Mouse (Mus musculus) left cerebral cortex, adult 2 months (tissue): ENCODE data around the gene Vangl2. TPM values are rescaled to one million over a fixed set of nuclear protein-coding genes. Genes with fewer than 3 reads are reported as not detected.

ENCODE experiments used
- DNase-seq, 2 experiments: peaks; one replicate each; pipeline ENCODE4 v3.0.0; 2021 to 2022; ENCODE audit warnings: low spot score in 2 of 2, mixed read lengths in 1 of 2; ENCODE audit errors: extremely low spot score in 1 of 2
- H3K27ac ChIP-seq: fragments of 200-600 bp; 2 replicates; pipeline ENCODE4 v1.8.1; 2022
- H3K4me3 ChIP-seq: fragments of 200-600 bp; 2 replicates; pipeline ENCODE4 v1.8.1; 2022
- CTCF ChIP-seq: fragments of 200-600 bp; IDR thresholded peaks from 2 replicates; pipeline ENCODE4 v1.8.1; 2022; ENCODE audit warnings: antibody characterized with exemption, mild to moderate bottlenecking, moderate library complexity
- intact Hi-C: fragments of 180-260 bp; cut with DNase I; formaldehyde crosslinking; loops from one replicate; pipeline ENCODE4 v1.15.1; 2025
- total RNA-seq, 2 experiments: library from RNA; stranded (reverse); gene quantifications; 2 replicates each; pipeline ENCODE4 v1.2.3; 2021

Gene Vangl2
- total RNA-seq, 2 experiments from 2014 or later: 12.5 to 14.5 TPM

DNA sequence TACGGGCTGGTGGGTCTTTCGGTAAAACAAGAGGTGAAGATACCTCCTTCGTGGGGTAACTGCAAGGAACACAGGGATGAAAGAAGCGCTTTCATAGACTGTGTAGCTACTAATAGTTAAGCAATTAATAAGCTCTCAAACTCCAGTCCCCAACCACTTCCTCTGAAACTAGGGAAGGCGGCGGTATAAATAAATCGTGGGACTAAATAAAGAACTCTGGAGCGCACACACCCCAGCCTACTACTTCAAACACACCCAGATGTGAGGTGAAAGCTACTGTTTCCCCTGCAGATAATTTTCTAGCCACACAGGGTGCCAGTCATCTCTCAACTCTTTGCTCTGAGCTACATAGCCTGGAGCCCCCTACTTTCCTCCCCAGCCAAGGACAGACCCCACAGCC is 12.2 kb downstream of the Vangl2 start:
- H3K4me3 ChIP-seq: no peak overlapping the region
- no peak for DNase-seq
- no peak overlapping the region for H3K27ac ChIP-seq
- no peak for TF ChIP-seq CTCF
- intact Hi-C loops: no loop called here

DNA sequence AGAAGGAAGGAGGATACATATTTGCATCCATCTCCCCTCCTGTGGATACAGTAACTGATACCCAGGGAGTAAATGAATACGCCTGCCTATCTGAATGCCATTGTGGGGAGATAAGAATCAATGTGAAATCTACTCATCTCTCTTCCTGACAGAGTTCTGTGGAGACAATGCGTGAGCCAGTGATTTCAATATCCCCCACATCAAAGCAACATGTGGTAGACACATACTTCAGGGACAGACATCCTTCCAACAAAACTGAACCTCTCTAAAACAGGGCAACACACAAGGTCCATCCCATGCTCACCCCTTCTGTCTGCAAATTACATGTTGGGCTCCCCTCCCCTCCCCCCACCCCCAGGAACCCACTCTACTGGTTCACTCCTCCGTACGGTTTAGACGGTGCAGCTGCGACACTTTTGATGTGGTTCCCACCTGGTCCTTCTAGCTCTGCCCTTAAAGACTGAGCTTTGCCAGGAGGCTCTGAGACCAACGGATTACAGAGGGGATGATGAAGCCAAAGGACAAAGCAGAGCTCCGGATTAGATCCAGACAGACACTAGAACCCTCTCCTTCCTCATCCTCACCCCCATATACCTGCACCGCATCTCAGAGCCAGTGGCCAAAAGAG is 12.8 kb downstream of the Vangl2 start:
- no peak for DNase-seq
- intact Hi-C loops: no loop called here
- H3K27ac ChIP-seq: no peak overlapping the region

DNA sequence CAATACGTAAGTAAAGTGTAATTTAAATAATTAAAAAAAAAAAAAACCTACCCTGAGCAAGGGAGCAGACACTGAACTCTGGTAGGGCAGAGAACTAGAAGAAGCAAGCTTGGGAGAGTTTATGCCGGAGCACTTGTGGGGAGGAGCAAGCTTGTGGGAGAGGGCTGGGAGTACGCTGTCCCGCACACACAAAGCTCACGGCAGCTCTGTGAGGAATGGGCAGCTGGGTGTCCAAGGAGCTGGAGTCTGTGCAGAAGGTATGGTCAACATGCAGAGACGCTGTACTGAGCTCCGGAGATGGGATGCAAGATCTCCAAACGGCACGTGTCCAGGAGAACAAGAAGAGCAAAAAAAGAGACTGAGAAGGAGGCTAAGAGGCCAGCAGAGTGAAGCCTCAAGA is 13.5 kb downstream of the Vangl2 start:
- Histone ChIP-seq H3K4me3 (no peak overlapping the region), H3K27ac (no peak overlapping the region)
- intact Hi-C loops: no loop called here
- TF ChIP-seq CTCF: no peak
- no peak for DNase-seq

More for the DNA sequence above, 12.8 kb downstream of the Vangl2 start:
- TF ChIP-seq CTCF: no peak
- no peak overlapping the region for H3K4me3 ChIP-seq

DNA sequence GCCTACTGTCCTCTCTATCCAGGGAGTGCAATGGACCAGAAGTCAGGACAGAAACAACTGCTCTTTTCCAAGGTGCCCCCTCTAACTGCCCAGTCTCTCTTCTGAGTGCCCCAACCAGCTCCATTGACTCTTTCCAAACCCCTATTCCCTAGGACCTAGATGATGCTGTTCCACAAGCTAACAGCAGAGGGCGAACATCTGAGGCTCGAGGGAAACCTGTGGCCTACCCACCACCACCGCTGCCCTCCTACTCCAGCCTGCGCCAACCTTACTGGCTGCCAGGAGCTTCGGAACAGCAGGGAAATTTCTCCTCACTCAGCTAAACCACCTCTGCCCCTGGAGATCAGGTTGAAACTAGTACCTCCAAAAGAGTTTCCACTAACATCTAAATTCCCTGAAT is 16.2 kb downstream of the Vangl2 start:
- no peak overlapping the region for H3K27ac ChIP-seq
- peak; percentile 68 to 75 for DNase-seq
- no peak overlapping the region for H3K4me3 ChIP-seq
- TF ChIP-seq CTCF: peak; percentile 85
- intact Hi-C loops: loop anchor here (1.0 kb wide), 1 partner anchor 15 kb away; no protein-coding TSS in a partner anchor

DNA sequence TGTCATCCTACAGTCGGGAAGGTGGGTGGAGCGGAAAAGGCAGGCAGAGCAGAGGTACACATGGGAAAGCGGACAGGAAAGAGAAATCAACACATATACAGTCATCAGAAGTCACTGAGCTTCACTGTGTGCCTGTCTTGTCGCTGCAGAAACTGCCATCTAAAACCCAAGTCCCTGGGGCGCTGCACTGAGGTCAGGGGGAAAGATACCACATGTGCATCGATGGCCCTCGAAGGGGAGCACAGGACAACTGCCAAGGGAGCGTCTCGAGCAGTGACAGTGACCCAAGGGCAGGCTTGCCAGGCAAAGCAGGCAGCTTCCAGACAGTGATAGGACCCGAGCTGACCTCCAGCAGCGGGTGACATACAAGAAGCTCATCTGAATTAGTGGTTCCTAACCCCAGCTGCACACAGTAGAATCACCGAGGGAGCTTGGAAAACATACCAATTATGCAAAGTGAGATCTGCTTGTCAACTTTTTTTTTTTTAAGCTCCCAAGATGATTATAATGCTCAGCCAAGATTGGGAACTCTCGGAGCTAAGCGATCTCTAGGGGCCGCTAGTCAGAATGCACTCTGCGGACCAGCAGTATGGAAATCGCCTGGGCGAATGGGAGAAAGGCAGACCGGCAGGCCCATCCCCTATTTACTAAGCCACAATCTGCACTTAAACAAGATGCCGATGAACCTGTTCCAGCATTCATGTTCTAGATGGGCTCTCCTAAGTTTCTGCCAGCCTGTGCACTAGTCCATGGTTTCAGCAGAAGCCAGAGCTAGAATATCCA is 18.0 kb downstream of the Vangl2 start:
- Histone ChIP-seq H3K27ac (no peak overlapping the region), H3K4me3 (no peak overlapping the region)
- intact Hi-C loops: no loop called here
- TF ChIP-seq CTCF: no peak; the same call in 1 of the 2 replicates
- no peak for DNase-seq

DNA sequence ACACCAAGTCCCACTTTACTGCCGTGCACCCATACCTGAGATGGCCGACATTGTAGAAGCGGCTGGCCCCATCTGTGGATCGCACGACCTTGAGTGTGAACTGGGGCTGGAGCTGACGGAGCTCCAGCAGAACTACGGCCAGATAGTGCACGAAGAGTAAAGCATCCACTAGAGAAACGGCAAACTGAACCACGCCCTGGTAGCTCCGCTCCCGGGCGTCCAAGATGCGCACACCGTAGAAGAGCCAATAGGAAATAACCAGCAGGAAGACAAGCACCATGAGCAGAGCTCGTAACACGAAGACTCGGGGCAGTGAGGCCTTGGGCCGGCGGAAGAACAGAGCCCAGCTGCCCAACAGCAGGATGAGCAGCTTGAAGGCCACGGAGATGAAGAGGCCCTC is 18.8 kb downstream of the Vangl2 start:
- intact Hi-C loops: loop anchor here (10.0 kb wide), 1 partner anchor 335 kb away; no protein-coding TSS in a partner anchor
- H3K4me3 ChIP-seq: no peak overlapping the region
- H3K27ac ChIP-seq: no peak overlapping the region
- no peak for TF ChIP-seq CTCF
- no peak for DNase-seq

DNA sequence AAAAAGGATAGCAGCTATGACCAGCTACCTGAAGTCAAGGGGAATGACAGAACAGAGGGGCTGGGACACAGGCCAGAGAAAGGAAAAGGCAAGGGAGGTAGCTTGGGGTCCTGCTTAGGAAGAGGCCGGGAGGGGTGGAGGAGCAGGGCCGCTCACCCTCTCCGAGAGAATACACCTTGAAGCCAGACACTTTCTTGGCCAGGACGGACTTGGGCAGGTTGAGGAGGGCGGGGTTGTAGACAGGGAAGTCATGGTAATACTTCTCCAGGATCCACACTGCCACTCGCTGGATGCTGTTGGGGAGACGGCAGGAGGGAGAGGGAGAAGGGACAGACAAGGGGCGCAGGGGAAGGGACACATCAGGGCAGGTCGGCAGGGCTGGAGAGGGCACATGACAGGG is 19.9 kb downstream of the Vangl2 start:
- Histone ChIP-seq H3K4me3 (no peak overlapping the region), H3K27ac (no peak overlapping the region)
- no peak for DNase-seq
- intact Hi-C loops: loop anchor here (10.0 kb wide), 1 partner anchor 334 kb away; no protein-coding TSS in a partner anchor
- TF ChIP-seq CTCF: no peak

DNA sequence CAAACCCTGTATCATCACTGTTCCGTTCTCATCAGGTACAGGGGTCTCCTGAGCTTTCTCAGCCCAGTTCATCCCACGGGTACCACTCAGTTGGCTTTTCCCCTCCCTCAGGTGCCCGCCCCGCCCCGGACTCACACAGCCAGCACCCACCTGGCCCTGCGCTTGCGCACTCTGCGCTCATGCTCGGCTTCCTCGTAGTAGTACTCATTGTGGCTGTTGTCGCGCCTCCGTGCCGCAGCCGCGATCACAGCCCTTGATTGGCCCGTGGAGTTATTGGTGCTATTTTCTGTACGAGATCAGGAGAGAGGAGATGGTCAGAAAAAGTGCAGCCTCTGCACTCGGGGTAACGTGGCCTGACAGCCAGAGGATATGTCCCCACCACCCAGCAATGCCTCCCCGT is 20.5 kb downstream of the Vangl2 start:
- H3K4me3 ChIP-seq: no peak overlapping the region
- no peak for DNase-seq
- no peak overlapping the region for H3K27ac ChIP-seq
- intact Hi-C loops: loop anchor here (10.0 kb wide), 1 partner anchor 333 kb away; no protein-coding TSS in a partner anchor
- TF ChIP-seq CTCF: no peak

DNA sequence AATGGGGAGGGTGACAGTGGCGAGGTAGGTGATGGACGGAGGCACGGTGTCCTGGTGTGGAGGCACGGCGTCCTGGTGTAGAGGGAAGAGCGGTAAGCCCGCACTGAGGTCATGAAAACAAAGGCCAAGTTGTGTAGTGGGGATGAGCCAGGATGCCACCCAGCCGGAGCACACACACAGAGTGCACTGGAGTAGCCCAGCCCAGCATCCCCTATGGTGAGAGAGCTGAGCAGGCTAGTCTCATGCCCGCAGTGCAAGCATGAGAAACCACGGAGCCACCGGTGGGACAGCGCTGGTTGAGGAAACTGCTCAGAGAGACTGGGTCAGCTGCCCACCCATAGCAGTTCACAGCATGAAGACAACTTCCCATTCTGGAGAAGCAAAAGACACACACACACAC is 26.6 kb downstream of the Vangl2 start:
- DNase-seq: no peak
- no peak overlapping the region for H3K27ac ChIP-seq
- TF ChIP-seq CTCF: no peak
- intact Hi-C loops: loop anchor here (2.0 to 10.0 kb wide), 2 partner anchors 185 to 327 kb away; no protein-coding TSS in a partner anchor
- no peak overlapping the region for H3K4me3 ChIP-seq

DNA sequence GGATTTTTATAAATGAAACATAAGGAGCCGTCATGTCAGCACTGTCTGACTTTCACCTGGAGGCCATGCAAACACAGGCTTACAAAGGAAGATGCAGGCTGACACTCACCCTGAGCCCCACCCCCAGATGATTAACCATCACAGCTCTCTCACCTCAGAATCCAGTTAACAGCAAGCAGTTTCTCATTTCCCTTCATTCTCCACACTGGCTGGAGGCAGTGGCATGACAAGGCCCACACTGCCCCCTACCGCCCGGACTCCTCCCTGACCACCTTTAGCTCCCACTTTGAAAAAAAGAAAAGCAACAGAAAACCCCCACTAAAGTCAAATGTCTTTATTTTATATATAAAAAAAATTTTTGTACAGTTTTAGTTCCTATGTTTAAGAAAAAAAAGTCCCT is 27.6 kb downstream of the Vangl2 start:
- Histone ChIP-seq H3K4me3 (no peak overlapping the region), H3K27ac (no peak overlapping the region)
- peak; percentile 78 for TF ChIP-seq CTCF
- intact Hi-C loops: loop anchor here (2.0 to 10.0 kb wide), 2 partner anchors 184 to 326 kb away; no protein-coding TSS in a partner anchor
- DNase-seq: peak; percentile 56 to 75

DNA sequence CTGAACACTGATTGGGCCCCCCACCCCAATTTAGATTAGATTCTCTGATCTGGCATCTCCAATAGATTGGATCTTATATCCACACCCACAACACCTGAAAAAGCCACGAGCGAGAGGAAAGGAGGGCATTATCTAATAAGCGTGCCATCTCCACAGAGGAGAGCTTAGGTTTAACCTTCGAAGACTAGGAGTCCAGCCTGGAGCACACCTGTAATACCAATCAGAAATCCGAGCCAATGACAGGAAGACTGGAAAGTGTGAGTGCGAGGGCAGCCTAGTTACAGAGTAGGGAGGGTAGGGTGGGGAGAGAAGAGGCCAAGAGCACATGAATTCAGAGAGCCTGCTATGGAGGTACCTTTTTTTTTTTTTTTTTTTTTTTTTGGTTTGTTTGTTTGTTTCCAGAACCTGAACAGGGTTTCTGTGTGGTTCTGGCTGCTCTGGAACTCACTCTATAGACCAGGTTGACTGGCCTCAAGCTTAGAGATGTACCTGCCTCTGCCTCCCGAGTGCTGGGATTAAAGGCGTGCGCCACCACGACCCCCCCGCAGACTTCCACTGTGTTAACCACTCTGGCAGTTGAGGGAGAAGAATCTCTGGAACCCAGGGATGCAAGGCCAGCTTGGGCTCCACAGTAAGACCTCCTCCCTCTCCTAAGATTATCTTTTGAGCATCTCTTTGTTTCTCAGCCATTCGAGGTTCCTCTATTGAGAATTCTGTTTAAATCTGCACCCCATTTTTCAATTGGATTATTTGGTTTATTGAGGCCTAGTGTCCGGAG is 29.2 kb downstream of the Vangl2 start:
- Histone ChIP-seq H3K4me3 (no peak overlapping the region), H3K27ac (no peak overlapping the region)
- no peak for TF ChIP-seq CTCF
- intact Hi-C loops: no loop called here
- DNase-seq: no peak

DNA sequence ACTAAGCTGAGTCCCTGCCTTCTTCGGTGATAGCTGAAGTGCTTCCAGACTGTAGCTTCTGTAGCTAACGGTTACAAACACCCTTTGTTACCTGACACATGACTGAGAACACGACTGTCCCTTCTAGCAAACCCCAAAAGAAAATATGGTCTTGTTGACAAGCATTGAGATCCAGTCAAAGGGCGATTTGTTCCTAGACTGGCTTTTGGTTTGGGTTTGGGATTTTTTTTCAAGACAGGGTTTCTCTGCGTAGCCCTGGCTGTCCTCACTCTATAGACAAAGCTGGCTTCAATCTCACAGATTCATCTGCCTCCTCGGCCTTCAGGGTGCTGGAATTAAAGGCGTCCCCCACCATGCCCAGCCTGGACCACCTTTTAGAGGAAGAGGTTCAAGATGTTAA is 31.5 kb downstream of the Vangl2 start:
- TF ChIP-seq CTCF: no peak
- intact Hi-C loops: no loop called here

More for the DNA sequence above, 31.5 kb downstream of the Vangl2 start:
- Histone ChIP-seq H3K27ac (no peak overlapping the region), H3K4me3 (no peak overlapping the region)
- no peak for DNase-seq
